Mouse (Mus musculus) ES-E14 (cell line): Measurements from ENCODE around the gene Lcn4.

Experiments
- CHD2 ChIP-seq: IDR thresholded peaks from 2 replicates; pipeline ENCODE4 v1.6.1; 2014; ENCODE audit warnings: mild to moderate bottlenecking, low read depth, low read length, inconsistent platforms
- HCFC1 ChIP-seq: IDR thresholded peaks from 2 replicates; pipeline ENCODE4 v1.6.1; 2012; ENCODE audit warnings: low read length, inconsistent platforms, borderline replicate concordance; ENCODE audit not compliant: insufficient read depth
- MAFK ChIP-seq: IDR thresholded peaks from 2 replicates; pipeline ENCODE4 v1.6.1; 2014; ENCODE audit warnings: mild to moderate bottlenecking, low read depth, low read length, inconsistent platforms; ENCODE audit not compliant: insufficient read depth
- ZC3H11A ChIP-seq: IDR thresholded peaks from 2 replicates; pipeline ENCODE4 v1.6.1; 2012; ENCODE audit warnings: low read depth, mild to moderate bottlenecking, inconsistent platforms, low read length, borderline replicate concordance
- ZNF384 ChIP-seq: IDR thresholded peaks from 2 replicates; pipeline ENCODE4 v1.6.1; 2012; ENCODE audit warnings: low read depth, low read length, inconsistent platforms

DNA sequence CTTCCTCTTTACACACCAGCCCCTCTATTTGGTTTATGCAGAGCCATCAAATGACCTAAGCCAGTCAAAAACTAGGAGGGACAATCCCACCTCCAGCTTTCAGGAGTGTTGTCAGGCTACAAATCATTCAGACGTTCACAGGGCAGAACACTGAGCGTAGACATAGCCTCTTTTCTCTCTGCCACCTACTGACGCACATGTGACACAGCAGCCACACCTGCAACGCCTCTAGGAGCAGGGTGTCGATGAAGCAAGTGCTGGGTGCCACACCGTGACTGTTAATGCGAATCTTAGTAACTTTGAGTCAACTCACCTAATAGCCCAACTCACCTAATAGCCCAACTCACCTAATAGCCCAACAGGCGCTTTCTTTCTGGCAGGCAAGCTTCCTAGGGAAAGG lies 32.0 kb downstream of the Lcn4 start:
- TF ChIP-seq HCFC1: no peak; the same call in 1 of the 2 replicates
- no peak for TF ChIP-seq MAFK
- no peak for TF ChIP-seq ZC3H11A
- no peak for TF ChIP-seq CHD2
- TF ChIP-seq ZNF384: no peak
